Mouse (Mus musculus): ENCODE results near the gene Pnpla3. TPM values are rescaled to one million over a fixed set of nuclear protein-coding genes. Genes with fewer than 3 reads are reported as not detected.

Pnpla3 gene
- 2.8 and 3.1 TPM in 2 replicates for polyA plus RNA-seq (2015; fragmentation: Nextera tagmentation; extraction: Ambion mirVana)

DNA sequence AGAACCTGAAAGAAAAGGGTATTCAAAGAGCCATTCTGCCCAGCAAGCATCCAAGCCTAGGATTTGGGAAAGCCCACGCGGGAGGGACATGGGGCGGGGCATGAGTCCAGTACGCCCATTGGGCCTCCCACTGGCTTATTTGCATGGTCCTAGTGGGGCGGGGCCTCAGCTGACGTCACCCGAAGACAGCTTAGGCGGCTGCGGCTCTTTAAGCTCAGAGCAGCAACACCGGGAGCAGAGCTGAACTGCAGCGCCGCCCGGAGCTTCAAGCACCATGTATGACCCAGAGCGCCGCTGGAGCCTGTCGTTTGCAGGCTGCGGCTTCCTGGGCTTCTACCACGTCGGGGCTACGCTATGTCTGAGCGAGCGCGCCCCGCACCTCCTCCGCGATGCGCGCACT lies at the start of gene Pnpla3:
TSS of gene Pnpla3 (plus strand) at position 238 of the 400 bp plus-strand sequence.
- H3K4me2 ChIP-seq: peak within 1 kb of the TSS; percentile 88
- ATAC-seq: peak; percentile 98
- peak within 1 kb of the TSS; percentile 53 for H3K4me3 ChIP-seq
- peaks cover 3% of the 10 kb centered on the region; the same call in 1 of the 2 replicates for H3K27me3 ChIP-seq
- WGBS: 1% methylated on average over 28 of the region's 28 CpGs
- peak within 1 kb of the TSS; percentile 25; the same call in 1 of the 2 replicates for H3K27ac ChIP-seq
- H3K36me3 ChIP-seq (ENCODE audit: poor library complexity, severe bottlenecking): no peaks in the 10 kb centered on the region
- peak within 1 kb of the TSS; percentile 71 for H3K9ac ChIP-seq
- H3K4me1 ChIP-seq: peaks cover 21% of the 10 kb centered on the region
- H3K9me3 ChIP-seq (replicated peaks): no peaks in the 10 kb centered on the region

DNA sequence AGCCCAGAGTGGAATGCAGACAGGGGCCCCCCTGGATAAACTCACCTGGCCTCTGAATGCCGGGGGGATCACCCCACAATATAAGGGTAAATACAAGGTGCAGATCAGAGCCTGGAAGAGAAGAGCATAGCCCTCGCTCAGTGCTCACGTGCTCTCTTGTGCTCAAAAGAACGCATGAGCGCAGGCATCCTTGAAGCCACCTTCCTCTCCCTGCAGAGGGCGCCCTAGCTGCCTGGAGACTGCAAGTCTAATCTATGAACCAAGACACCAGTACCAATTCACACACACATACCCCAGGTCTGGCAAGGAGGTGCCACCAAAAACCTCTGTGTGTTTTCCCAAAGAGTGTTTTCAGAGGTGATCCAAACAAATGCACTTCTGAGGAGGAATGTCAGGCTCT lies 47.0 kb upstream of the Pnpla3 start:
- Histone ChIP-seq H3K4me1 (no peaks in the 10 kb centered on the region), H3K4me3 (no peak overlapping the region), H3K27ac (no peak overlapping the region), H3K36me3 (ENCODE audit: poor library complexity, severe bottlenecking) (no peaks in the 10 kb centered on the region), H3K27me3 (no peaks in the 10 kb centered on the region), H3K9ac (no peak overlapping the region), H3K9me3 (replicated peaks) (no peaks in the 10 kb centered on the region; the same call in 1 of the 2 replicates), H3K4me2 (no peak overlapping the region)
- 26% methylated on average over 6 of the region's 6 CpGs for WGBS
- no peak for ATAC-seq

- no peak overlapping the region for H3K4me2 ChIP-seq
- no peaks in the 10 kb centered on the region for H3K36me3 ChIP-seq (ENCODE audit: poor library complexity, severe bottlenecking)
- no peak for ATAC-seq
- no peaks in the 10 kb centered on the region; the same call in 1 of the 2 replicates for H3K9me3 ChIP-seq (replicated peaks)
- H3K9ac ChIP-seq: no peak overlapping the region
- no peaks in the 10 kb centered on the region for H3K4me1 ChIP-seq
- H3K4me3 ChIP-seq: no peak overlapping the region
- WGBS: 80% methylated on average over 7 of the region's 7 CpGs
- H3K27me3 ChIP-seq: no peaks in the 10 kb centered on the region
- H3K27ac ChIP-seq: no peak overlapping the region
These were observed 46.6 kb upstream of the Pnpla3 start for GRCm38 (mm10) chr15:84121036-84121435.

DNA sequence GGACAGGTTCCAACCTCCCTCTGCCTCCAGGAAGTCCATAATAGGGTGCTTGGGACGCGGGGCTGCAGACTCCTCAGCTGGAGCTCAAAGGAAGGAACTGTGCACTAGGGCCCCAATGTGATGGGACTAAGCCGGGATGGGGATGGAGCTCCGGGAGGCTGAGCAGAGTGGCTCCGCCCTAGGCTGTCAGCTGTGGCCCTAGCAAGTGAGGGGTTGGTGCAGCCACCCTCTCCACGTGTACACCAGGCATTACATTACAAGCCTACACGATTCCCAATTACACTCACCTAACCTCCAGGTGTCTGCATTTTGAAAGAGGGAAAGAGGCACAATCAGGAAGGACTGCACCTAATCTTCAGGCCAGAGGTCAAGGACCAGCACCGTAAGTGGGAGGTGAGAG lies 44.6 kb upstream of the Pnpla3 start, which contains the start of gene Pnpla5:
TSS of gene Pnpla5 (minus strand) at position 101 of the 400 bp plus-strand sequence.
- no peak within 1 kb of the TSS for H3K4me2 ChIP-seq
- H3K4me3 ChIP-seq: no peak within 1 kb of the TSS
- H3K9me3 ChIP-seq (replicated peaks): no peaks in the 10 kb centered on the region
- H3K4me1 ChIP-seq: no peaks in the 10 kb centered on the region
- no peak within 1 kb of the TSS for H3K9ac ChIP-seq
- 77% methylated on average over 8 of the region's 8 CpGs for WGBS
- H3K36me3 ChIP-seq (ENCODE audit: poor library complexity, severe bottlenecking): no peaks in the 10 kb centered on the region
- no peak within 1 kb of the TSS for H3K27ac ChIP-seq
- no peaks in the 10 kb centered on the region for H3K27me3 ChIP-seq
- no peak for ATAC-seq

DNA sequence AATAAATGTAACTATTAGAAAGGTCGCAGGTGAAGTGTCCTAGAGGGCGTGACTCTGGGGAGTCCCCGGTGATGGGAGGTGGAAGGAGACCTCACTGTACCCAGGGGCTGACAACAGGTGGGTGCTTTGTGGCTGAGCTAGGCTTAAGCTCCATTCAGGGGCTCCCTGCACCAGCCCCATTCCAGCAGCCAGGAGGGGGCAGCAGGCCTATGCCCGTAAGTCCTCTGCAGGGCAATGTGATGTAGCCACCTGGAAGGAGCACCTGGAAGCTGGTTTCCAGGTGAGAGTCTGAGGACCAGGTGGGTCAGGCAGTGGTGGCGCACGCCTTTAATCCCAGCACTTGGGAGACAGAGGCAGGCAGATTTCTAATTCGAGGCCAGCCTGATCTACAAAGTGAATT lies 43.6 kb upstream of the Pnpla3 start:
- Histone ChIP-seq H3K4me2 (no peak overlapping the region), H3K4me3 (no peak overlapping the region), H3K9ac (no peak overlapping the region), H3K36me3 (ENCODE audit: poor library complexity, severe bottlenecking) (no peaks in the 10 kb centered on the region), H3K27me3 (no peaks in the 10 kb centered on the region), H3K4me1 (no peaks in the 10 kb centered on the region), H3K27ac (no peak overlapping the region), H3K9me3 (replicated peaks) (no peaks in the 10 kb centered on the region)
- WGBS: 69% methylated on average over 7 of the region's 7 CpGs
- no peak for ATAC-seq

DNA sequence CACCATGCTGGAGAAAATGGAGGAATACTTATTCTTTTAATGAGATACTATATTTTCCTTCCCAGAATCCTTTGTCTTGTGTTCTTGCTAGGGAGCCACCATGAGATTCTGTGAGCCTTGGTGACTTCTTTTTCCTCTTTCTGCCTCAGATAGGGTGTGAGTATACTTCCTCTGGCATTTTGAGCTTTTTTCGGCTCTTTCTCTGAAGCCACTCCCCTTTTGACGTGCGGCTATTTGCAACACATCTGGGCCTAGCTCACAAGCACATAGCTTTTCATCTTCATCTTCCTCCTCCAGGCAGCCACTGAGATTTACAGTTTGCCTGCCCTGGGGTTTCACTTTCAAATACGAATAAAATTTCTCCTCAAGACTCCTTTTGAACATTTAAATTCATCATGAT lies 41.2 kb upstream of the Pnpla3 start:
- Histone ChIP-seq H3K27ac (no peak overlapping the region), H3K4me1 (no peaks in the 10 kb centered on the region), H3K9me3 (replicated peaks) (no peaks in the 10 kb centered on the region), H3K4me3 (no peak overlapping the region), H3K27me3 (no peaks in the 10 kb centered on the region), H3K36me3 (ENCODE audit: poor library complexity, severe bottlenecking) (no peaks in the 10 kb centered on the region), H3K4me2 (no peak overlapping the region), H3K9ac (no peak overlapping the region)
- no peak for ATAC-seq
- 72% methylated on average over 4 of the region's 4 CpGs for WGBS

GRCm38 (mm10) chr15:84126871-84127270 lies 40.8 kb upstream of the Pnpla3 start:
- no peak overlapping the region for H3K9ac ChIP-seq
- 44% methylated on average over 4 of the region's 5 CpGs for WGBS
- no peak overlapping the region for H3K4me2 ChIP-seq
- H3K27me3 ChIP-seq: no peaks in the 10 kb centered on the region
- ATAC-seq: no peak
- H3K36me3 ChIP-seq (ENCODE audit: poor library complexity, severe bottlenecking): no peaks in the 10 kb centered on the region
- H3K9me3 ChIP-seq (replicated peaks): no peaks in the 10 kb centered on the region
- no peak overlapping the region for H3K27ac ChIP-seq
- no peak overlapping the region for H3K4me3 ChIP-seq
- H3K4me1 ChIP-seq: no peaks in the 10 kb centered on the region

DNA sequence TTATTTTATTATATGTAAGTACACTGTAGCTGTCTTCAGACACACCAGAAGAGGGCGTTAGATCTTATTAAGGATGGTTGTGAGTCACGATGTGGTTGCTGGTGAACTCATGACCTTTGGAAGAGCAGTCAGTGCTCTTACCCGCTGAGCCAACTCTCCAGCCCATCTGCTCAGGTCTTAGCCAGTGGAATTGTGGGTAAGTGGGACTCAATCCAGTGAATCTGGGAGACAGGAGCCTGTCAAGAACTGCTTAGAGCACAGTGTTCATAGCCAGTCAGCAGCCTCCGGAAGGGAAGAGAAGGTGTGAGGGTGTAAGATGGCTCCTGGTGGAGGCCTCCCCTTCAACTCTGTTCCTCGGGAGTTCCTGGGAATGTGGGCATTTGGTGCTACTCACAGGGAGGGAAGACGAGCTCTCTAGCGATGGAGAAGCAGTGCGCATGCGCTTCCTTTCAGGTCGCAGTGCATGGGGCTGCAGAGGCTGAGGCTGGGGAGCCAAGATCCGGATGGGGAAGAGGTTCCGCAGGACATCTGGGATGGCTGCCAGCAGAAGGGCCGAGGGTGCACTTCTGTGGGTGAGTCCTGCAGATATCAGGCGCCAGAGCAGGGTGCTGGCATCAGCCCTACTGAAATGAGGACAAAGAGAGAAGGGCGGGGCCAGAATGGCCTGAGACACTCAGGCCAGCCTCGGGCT lies 36.4 kb upstream of the Pnpla3 start:
- no peak overlapping the region for H3K27ac ChIP-seq
- no peak overlapping the region for H3K9ac ChIP-seq
- H3K9me3 ChIP-seq (replicated peaks): 0 out of 2 replicates have a peak, but pooled peaks cover 3% of the 10 kb centered on the region
- no peak overlapping the region for H3K4me3 ChIP-seq
- no peaks in the 10 kb centered on the region for H3K36me3 ChIP-seq (ENCODE audit: poor library complexity, severe bottlenecking)
- no peaks in the 10 kb centered on the region for H3K27me3 ChIP-seq
- H3K4me2 ChIP-seq: no peak overlapping the region
- 71% methylated on average over 16 of the region's 16 CpGs for WGBS
- H3K4me1 ChIP-seq: no peaks in the 10 kb centered on the region
- ATAC-seq: no peak

DNA sequence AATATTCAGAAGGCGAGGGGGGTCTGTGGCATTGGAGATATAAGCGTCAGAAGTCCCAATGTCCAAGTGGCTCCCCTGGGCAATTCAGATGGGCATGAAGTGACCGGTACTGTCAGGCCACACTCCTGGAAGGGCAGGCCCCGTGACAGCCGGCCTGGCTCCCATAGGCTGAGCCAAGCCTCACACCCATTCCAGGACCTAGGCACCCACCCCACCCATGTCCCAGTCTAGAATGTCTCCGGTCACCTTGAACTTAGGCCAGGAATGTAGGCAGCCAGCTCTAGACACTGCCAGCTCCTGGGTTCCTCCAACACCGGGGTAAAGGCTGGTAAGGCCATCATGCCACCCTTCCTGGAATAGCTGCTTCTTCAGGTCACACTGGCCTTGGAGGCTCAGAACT lies 35.7 kb upstream of the Pnpla3 start:
- Histone ChIP-seq H3K27ac (no peak overlapping the region), H3K4me1 (peaks cover 5% of the 10 kb centered on the region; the same call in 1 of the 2 replicates), H3K36me3 (ENCODE audit: poor library complexity, severe bottlenecking) (no peaks in the 10 kb centered on the region), H3K4me2 (no peak overlapping the region), H3K9me3 (replicated peaks) (0 out of 2 replicates have a peak, but pooled peaks cover 3% of the 10 kb centered on the region), H3K4me3 (no peak overlapping the region), H3K27me3 (no peaks in the 10 kb centered on the region), H3K9ac (no peak overlapping the region)
- WGBS: 99% methylated on average over 7 of the region's 7 CpGs
- ATAC-seq: no peak

GRCm38 (mm10) chr15:84133440-84133839 lies 34.2 kb upstream of the Pnpla3 start:
- H3K36me3 ChIP-seq (ENCODE audit: poor library complexity, severe bottlenecking): no peaks in the 10 kb centered on the region
- no peaks in the 10 kb centered on the region for H3K27me3 ChIP-seq
- 81% methylated on average over 4 of the region's 4 CpGs for WGBS
- H3K27ac ChIP-seq: no peak overlapping the region
- no peak overlapping the region for H3K4me2 ChIP-seq
- peaks cover 8% of the 10 kb centered on the region; the same call in 1 of the 2 replicates for H3K4me1 ChIP-seq
- H3K9me3 ChIP-seq (replicated peaks): 0 out of 2 replicates have a peak, but pooled peaks cover 3% of the 10 kb centered on the region
- ATAC-seq: no peak
- no peak overlapping the region for H3K9ac ChIP-seq
- H3K4me3 ChIP-seq: no peak overlapping the region

- no peak for ATAC-seq
- 0 out of 2 replicates have a peak, but pooled peaks cover 3% of the 10 kb centered on the region for H3K9me3 ChIP-seq (replicated peaks)
These were observed 32.2 kb upstream of the Pnpla3 start for GRCm38 (mm10) chr15:84135472-84135871.

GRCm38 (mm10) chr15:84136473-84137415 lies 30.9 kb upstream of the Pnpla3 start:
- Histone ChIP-seq H3K27me3 (no peaks in the 10 kb centered on the region), H3K9me3 (replicated peaks) (0 out of 2 replicates have a peak, but pooled peaks cover 3% of the 10 kb centered on the region), H3K36me3 (ENCODE audit: poor library complexity, severe bottlenecking) (no peaks in the 10 kb centered on the region), H3K4me3 (no peak overlapping the region), H3K4me1 (peaks cover 13% of the 10 kb centered on the region; the same call in 1 of the 2 replicates), H3K9ac (no peak overlapping the region), H3K27ac (no peak overlapping the region), H3K4me2 (no peak overlapping the region)
- 12% methylated on average over 12 of the region's 12 CpGs for WGBS
- ATAC-seq: no peak

More at GRCm38 (mm10) chr15:84135472-84135871, 32.2 kb upstream of the Pnpla3 start:
- H3K9ac ChIP-seq: no peak overlapping the region
- no peaks in the 10 kb centered on the region for H3K36me3 ChIP-seq (ENCODE audit: poor library complexity, severe bottlenecking)
- no peak overlapping the region for H3K4me2 ChIP-seq
- no peak overlapping the region for H3K27ac ChIP-seq
- no peaks in the 10 kb centered on the region for H3K27me3 ChIP-seq
- 90% methylated on average over 5 of the region's 5 CpGs for WGBS
- peaks cover 8% of the 10 kb centered on the region; the same call in 1 of the 2 replicates for H3K4me1 ChIP-seq
- H3K4me3 ChIP-seq: no peak overlapping the region

Measured in forebrain, embryonic 13.5 days (tissue).